Mouse (Mus musculus) MEL (cell line): ENCODE measurements around the gene Sh3rf1.

Experiments
- CHD1 ChIP-seq: IDR thresholded peaks from 2 replicates; pipeline ENCODE4 v1.6.1; 2012; ENCODE audit warnings: low read depth, mild to moderate bottlenecking, inconsistent platforms, low read length, improper control_type of control experiment
- CTCF ChIP-seq, 3 experiments: IDR thresholded peaks in 2 of 3; conservative IDR thresholded peaks in 1 of 3; 2 replicates each; pipeline ENCODE4 v1.5.1; 2011 to 2012; ENCODE audit warnings: low read length in 3 of 3, low read depth in 2 of 3, mild to moderate bottlenecking in 2 of 3, improper control_type of control experiment in 1 of 3, inconsistent platforms in 1 of 3, mixed read lengths in 1 of 3, moderate library complexity in 1 of 3; ENCODE audit not compliant: control insufficient read depth in 1 of 3, insufficient read depth in 1 of 3, poor library complexity in 1 of 3, severe bottlenecking in 1 of 3
- EP300 ChIP-seq, 2 experiments: IDR thresholded peaks; 2 replicates each; pipeline ENCODE4 v1.6.1; 2011; ENCODE audit warnings: improper control_type of control experiment in 2 of 2, low read length in 2 of 2, low read depth in 1 of 2, mild to moderate bottlenecking in 1 of 2
- MAX ChIP-seq: IDR thresholded peaks from 2 replicates; pipeline ENCODE4 v1.6.1; 2011; ENCODE audit warnings: low read length, improper control_type of control experiment
- MAZ ChIP-seq: IDR thresholded peaks from 2 replicates; pipeline ENCODE4 v1.6.1; 2012; ENCODE audit warnings: low read depth, mild to moderate bottlenecking, inconsistent platforms, low read length, improper control_type of control experiment
- MXI1 ChIP-seq: IDR thresholded peaks from 2 replicates; pipeline ENCODE4 v1.6.1; 2011; ENCODE audit warnings: mild to moderate bottlenecking, low read depth, low read length, improper control_type of control experiment
- POLR2A ChIP-seq, 2 experiments: IDR thresholded peaks; 2 replicates each; pipeline ENCODE4 v1.6.1; 2011 to 2012; ENCODE audit warnings: low read length in 2 of 2, mild to moderate bottlenecking in 2 of 2, control low read depth in 1 of 2, improper control_type of control experiment in 1 of 2, low read depth in 1 of 2, moderate library complexity in 1 of 2; ENCODE audit not compliant: control insufficient read depth in 1 of 2, insufficient read depth in 1 of 2, poor library complexity in 1 of 2
- TBP ChIP-seq: IDR thresholded peaks from 2 replicates; pipeline ENCODE4 v1.8.0; 2011; ENCODE audit warnings: low read depth, low read length, improper control_type of control experiment
- UBTF ChIP-seq: IDR thresholded peaks from 2 replicates; pipeline ENCODE4 v1.6.1; 2012; ENCODE audit warnings: low read depth, mild to moderate bottlenecking, inconsistent platforms, low read length, improper control_type of control experiment, moderate library complexity, borderline replicate concordance; ENCODE audit not compliant: insufficient read depth
- ZC3H11A ChIP-seq: IDR thresholded peaks from 2 replicates; pipeline ENCODE4 v1.6.1; 2012; ENCODE audit warnings: low read depth, mild to moderate bottlenecking, inconsistent platforms, low read length, improper control_type of control experiment

GRCm38 (mm10) chr8:61178594-61179140 lies 45.0 kb upstream of the Sh3rf1 start:
- TF ChIP-seq TBP (no peak), ZC3H11A (no peak), MAX (no peak), CHD1 (no peak), UBTF (no peak), CTCF (IDR thresholded peaks at IDR 0.05 in 2 of 3, conservative IDR thresholded peaks at IDR 0.05 in 1 of 3; ENCODE audit: control insufficient read depth in 1 of 3, insufficient read depth in 1 of 3, low read depth in 2 of 3, low read length in 3 of 3, poor library complexity in 1 of 3, severe bottlenecking in 1 of 3) (no peak), POLR2A (IDR thresholded peaks at IDR 0.05; ENCODE audit: control insufficient read depth in 1 of 2, insufficient read depth in 1 of 2, low read depth in 1 of 2, low read length in 2 of 2, poor library complexity in 1 of 2) (no peak), MAZ (no peak), EP300 (IDR thresholded peaks at IDR 0.05; ENCODE audit: low read depth in 1 of 2, low read length in 2 of 2) (no peak), MXI1 (no peak)
